In genomic region chr11:112953491-112953890, GRCm38 (mm10) we compare ENCODE assay signal across 14 mouse cellular contexts.
DNase-seq lines count a peak whose midpoint lies in the region.
"Had no signal": no experiment of that assay in that cellular context is flagged by ENCODE, and none has a peak within 500 bp of the region (broad histone marks: within the 10 kb centered on the region; RNA-seq: fewer than 3 reads in every experiment).

No protein-coding gene starts in this region.

- intact Hi-C loops in left cerebral cortex, postnatal 4 days (cut with DNase I) = no loop called here

- peak; percentile 20 to 24 for DNase-seq in cerebellum, postnatal 14 days
- no peak for DNase-seq in cerebellum, adult 11 months
- DNase-seq in left cerebral cortex, postnatal 4 days = peak; percentile 71
- no peak for DNase-seq in left cerebral cortex, adult 8-10 months (ENCODE audit: low spot score in 2 of 2)
- peak; percentile 22 for DNase-seq in retina, adult 2 months (ENCODE audit: low read depth, low spot score)
- DNase-seq in retina, embryonic 14.5 days (ENCODE audit: low spot score) = no peak
- DNase-seq in spleen, postnatal 36 days (ENCODE audit: low spot score in 2 of 2) = no peak
- DNase-seq: adrenal gland, postnatal 25 days; cerebellum, adult 9-11 months; embryo, embryonic 11 days; gastrocnemius, adult 2 months; heart, postnatal 4 days; kidney, adult 9 months; thymus, postnatal 36 days had no signal

Comparison
In these comparisons a context has a peak if more than half of its experiments do, and no peak if none do; other contexts are left out.
1. DNase-seq: peak in cerebellum, postnatal 14 days (2 of 2), left cerebral cortex, postnatal 4 days (single experiment) and retina, adult 2 months (single experiment); none in cerebellum, adult 11 months (single experiment), left cerebral cortex, adult 8-10 months (0 of 2), retina, embryonic 14.5 days (single experiment) and spleen, postnatal 36 days (0 of 2).